Mouse (Mus musculus) kidney, postnatal 10 days (tissue): ENCODE measurements around the gene Ttll11.

Experiments used
- DNase-seq: peaks from one replicate; pipeline ENCODE4 v3.0.0; 2021; ENCODE audit warnings: mixed read lengths

Gene Ttll11

DNA sequence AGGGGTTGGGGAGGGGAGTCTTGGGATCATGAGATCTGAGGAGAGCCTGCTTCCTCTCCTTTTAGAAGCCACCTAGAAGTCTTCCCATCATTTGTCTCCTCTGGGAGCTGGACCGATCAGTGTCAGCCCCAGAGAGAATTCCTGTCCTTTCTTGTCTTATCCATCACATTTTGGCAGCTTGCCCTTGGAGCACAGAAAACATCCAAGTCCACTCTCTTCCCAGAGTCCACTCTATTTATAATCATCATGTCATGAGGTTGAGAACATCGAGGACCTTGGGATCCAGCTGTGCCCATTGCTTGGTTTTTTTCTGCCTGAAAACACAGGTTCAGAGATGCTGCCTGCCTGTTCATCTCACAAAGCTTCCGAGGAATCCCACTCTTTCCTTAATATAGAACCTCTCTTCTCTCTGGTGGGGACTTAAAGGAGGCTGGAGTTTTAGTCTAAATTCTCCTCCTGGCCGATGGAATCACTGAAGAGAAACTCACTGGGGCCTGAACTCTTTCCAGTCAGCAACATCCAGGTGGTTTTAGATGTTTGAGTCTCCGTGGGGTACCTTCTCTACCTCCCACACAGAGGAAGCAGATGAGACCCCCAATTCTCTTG is 163.6 kb downstream of the Ttll11 start:
- DNase-seq: peak; percentile 37

DNA sequence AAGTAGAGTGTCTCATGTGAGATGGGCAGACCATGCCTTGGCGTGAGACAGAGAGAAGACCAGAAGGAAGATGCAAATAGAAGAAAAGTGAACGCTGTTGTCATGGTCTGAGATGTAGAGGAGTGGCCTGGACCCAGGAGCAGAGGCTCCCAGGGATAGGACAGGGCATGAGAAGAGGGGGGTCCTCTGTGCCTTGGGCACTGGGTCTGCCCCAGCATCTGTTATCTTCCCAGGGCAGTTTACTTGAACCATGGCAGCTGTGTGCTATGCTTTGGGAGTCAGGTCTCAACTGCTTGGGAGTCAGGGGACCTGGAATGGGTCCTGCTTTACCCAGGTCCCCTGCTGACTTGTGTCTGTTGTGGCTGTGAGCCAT is 167.2 kb downstream of the Ttll11 start:
- DNase-seq: no peak

DNA sequence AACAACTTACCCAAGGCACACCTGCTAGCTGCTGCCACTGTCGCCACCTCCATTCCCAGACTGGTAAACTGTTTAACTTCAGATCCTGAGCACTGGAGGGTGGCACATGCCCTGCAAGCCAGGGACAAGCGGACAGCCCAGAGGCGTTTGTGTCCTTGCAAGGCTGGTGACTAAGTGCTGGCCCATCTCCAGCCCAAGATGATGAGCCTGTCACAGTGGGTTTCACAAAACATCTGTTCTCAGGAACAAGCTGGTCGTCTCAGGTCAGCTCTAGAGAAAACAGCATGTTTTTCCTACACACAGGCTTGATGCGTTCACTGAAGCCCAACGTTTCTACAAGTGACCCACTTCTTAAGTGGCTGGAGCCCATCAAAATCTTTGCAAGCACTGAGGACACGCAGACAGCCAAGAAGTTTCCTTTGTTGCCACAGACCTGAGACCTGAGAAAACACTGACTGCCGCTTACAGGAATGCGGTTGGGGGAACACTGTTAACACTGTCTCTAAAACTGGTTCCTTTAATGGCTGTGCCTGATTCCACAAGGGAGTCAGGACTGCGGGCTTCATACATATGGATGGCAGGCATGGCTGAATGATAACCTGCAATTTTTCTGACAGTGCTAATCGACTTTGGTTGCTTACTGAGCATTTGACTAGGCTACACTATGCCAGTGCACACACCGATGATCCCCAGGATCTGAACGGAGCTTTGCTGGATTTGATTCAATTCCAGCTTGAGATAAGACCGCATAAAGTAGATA is 167.7 kb downstream of the Ttll11 start:
- peak; percentile 40 for DNase-seq

GRCm38 (mm10) chr2:35810027-35810426 is 169.7 kb downstream of the Ttll11 start:
- no peak for DNase-seq

DNA sequence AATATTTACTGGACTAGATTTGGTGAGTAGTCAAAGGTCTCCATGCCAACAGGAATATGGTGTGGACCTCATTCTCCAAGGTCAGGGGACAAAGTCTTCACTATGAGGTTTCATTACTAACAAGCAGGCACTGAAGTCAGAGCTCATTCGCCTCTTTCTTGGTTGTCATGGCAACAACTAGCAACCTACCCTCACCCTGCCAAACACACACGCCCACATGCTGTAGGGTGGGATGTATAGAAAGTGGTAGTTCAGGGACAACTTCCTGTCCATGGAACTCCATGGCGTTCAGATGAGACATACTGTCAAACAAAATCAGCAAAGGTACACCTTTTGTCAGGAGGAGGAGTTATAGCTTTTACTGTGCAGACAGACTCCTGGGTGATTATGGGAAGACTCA is 170.6 kb downstream of the Ttll11 start:
- no peak for DNase-seq

- no peak for DNase-seq
Observed at GRCm38 (mm10) chr2:35805881-35806280, 173.8 kb downstream of the Ttll11 start.

DNA sequence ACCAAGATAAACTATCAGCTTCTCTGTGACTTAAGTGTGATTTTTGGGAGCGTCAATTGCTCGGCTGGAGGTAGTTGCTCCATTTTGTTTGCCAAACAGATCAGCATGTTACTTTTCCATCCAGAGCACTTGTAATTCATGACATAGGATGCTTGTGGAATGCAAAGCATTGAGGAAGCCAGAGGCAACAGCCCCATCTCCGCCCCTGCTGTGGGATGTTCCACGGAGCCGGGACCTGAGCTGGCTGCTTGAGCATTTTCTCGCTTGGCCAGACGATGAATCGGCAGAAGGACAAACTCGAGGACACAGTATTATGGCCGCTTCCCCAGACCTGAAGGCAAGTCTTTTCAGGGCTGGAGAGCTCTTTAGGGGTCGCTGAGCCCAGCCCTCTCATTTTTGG is 176.6 kb downstream of the Ttll11 start:
- no peak for DNase-seq

DNA sequence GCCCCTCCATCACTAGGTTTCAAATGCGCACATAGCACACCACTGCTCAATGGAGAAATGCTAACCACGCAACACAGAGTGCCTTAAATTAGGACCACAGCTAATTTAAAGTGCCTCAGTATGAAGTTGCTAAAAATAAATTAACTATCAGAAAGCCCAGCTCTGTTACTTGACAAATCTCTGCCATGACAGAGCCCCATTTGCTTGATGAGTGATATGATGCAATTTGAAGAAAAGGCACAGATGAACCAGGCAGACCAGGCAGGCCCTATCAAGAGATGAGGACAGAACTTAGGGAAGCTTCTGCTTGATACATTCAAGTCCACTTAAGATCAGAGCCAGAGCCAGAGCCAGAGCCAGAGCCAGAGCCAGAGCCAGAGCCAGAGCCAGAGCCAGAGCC is 178.0 kb downstream of the Ttll11 start:
- DNase-seq: no peak

DNA sequence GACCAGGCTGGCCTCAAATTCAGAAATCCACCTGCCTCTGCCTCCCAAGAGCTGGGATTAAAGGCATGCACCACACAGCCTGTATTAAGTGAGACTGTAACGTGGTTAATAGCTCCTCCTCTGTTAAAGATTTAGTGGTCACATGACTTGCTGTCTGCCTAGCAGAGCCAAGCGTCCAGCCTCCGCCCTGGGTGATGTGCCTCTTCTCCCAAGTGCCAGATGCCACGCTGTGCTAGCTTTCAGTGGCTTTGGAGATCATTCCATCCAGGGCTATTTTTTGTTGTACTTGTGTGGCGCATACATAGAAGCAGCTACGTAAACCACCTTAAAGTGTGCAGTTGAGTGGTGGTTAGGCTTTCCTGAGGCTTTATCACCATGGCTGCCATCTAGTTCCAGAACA is 180.6 kb downstream of the Ttll11 start:
- no peak for DNase-seq

GRCm38 (mm10) chr2:35797998-35798397 is 181.7 kb downstream of the Ttll11 start:
- no peak for DNase-seq

GRCm38 (mm10) chr2:35789362-35790326 is 190.1 kb downstream of the Ttll11 start:
- no peak for DNase-seq

DNA sequence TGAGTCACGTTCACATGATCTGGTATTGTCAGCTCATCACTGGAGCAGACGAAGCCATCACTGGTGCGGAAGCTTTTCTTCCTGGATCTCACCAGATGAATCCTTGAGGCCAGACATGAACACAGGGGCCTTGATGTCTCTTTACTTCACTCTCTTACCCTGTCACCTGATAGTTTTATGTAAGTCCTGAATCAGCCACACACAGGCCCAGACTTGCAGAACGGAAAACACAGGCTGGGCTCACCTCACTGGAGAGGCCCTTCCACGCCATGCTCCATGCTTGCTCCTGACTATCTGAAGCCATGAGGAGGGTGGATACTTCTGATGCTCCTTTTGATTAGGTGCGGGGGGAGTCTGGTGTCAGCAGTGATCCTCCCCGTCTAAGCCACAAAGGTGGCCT is 193.8 kb downstream of the Ttll11 start:
- no peak for DNase-seq

DNA sequence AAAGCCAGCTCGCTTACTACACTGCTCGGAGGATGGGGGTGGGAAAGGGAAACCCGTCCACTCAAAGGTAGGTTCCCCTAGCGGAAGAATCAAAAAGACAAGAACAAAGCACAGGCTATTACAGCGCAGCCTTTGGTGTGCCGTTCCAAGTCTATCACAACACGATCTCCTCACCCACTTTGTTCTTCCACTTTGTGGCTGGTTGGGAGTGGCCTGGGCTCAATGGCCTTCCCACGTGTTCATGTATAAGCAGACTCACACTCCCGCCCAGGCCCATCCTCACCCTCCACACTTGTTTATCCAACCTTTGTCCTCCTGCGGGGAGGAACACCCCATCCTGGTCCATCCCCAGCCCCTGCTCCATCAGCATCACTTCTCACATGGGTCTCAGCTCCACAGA is 196.3 kb downstream of the Ttll11 start:
- no peak for DNase-seq

DNA sequence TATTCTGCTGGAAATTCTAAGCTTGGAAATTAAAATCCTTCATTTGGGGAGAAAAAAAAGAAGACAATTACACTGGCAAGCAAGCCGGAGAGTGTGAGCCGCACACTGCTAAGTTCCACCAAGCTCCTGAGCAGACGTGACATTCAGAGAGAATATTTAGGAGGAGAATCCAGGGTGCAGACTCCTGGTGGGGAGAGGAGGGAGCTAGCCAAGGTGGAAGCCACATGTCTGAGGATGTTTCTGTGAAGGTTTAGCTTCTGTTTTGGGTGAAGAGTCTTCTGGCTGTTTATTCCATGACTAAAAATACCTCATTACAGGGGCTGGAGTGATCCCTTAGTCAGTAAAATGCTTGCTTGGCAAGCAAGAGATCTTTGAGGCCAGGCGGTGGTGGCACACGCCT is 200.4 kb downstream of the Ttll11 start:
- DNase-seq: no peak

GRCm38 (mm10) chr2:35776935-35777334 is 202.8 kb downstream of the Ttll11 start:
- DNase-seq: no peak

DNA sequence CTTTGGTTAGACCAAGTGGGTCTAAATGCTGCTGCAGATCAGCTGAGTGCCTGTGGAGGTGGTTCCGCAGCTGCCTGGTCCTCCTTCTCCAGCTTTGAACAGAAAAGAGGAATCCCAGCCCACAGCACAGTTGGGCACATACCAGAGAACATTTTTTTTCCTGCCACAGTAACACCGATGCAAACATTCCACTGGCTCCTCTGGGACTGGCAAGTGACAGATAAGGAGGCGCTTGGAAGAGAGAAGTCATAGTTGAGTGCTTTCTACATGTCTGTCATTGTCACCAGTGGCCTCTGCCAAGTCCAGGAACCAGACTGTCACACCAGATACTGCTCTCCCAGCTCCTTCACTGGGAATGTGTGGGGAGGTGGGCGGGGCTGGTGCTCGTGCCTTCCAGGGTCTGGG is 204.1 kb downstream of the Ttll11 start:
- DNase-seq: no peak

DNA sequence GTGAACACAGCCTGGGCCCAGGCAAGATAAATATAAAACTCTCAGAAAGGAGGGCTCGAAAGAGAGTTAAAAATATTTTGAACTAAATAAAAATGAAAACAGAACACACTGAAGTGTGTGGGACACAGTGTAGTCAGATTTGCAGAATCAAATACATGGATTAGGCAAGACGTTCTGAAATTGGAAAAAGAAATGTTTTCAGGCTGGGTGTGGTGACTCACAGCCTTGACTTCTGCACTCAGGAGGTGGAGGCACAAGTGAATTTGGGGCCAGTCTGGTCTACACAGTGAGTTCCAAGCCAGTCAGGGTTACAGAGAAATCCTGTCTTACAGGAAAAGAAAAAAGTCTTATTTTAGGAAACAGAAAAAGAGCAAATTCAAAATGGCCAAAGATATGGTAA is 209.2 kb downstream of the Ttll11 start:
- DNase-seq: no peak

DNA sequence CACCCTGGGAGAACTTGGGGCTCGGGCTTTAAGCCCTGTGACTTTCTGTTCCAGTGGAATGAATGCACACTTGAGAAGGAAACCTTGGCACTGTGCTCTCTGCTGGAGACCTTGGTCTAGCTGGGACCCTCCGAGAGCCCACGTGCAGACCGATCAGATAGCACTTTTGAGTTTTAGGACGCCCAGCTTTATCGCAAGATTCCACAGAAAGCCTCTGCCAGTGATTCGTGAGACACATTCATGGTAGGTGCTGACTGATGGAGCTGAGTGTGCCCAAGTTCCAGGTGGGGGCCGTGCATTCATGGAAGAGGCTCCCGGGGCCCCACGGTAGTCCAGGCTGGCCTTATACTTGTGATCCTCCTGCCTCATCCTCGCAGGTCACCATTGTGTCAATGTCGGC is 210.3 kb downstream of the Ttll11 start:
- DNase-seq: no peak

DNA sequence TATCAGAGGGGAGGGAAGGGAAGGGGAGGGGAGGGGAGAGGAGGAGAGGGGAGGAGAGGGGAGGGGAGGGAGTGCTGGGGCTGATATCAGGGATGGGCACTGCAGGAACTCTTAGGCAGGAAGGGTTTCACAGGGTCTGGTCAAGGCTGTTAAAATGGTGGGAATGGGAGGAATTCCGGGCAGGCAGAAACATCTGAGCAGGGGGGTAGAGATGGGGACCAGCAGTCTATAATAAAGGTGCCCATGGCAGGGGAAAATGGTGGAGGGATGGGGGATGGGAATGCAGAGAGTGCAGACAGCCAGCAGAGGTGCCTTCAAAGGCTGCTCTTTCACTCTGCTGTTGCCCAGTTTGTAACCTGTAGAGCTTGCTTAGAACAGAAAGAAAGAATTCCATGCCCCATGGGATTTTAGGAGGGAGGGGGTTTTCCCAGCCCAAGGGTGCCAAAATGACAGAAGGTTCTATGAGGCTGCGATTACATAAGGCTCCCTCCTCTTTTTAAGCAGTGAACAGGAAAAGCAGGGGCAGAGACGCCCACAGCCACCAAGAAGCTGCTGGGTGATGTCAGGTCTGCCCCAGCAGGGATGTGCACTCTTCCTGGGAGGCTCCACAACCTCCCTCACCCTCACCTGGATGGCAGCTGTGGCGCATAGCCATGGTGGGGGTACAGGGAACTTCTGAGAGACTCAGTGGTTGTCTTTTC is 211.0 kb downstream of the Ttll11 start:
- no peak for DNase-seq

- peak; percentile 24 for DNase-seq
Observed at GRCm38 (mm10) chr2:35767834-35768537, 211.7 kb downstream of the Ttll11 start.

DNA sequence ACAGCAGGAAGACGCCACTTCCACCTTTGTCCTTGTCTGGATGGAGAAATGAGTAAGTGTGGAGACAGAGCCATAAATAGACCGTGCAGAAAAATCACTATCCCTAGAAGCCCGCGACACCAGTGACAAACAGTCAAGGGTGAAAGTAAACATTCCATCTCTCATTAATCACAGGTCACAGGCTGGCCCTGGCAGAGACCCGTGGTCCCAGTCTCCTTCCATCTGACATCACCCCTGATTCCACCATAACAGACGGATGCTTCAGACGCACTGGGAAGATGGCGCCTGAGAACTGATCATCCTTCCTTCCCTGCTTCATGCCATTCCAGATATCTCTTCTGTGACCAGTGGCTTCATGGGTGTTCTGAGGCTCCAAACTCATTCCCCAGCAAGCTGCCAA is 215.4 kb downstream of the Ttll11 start:
- no peak for DNase-seq

DNA sequence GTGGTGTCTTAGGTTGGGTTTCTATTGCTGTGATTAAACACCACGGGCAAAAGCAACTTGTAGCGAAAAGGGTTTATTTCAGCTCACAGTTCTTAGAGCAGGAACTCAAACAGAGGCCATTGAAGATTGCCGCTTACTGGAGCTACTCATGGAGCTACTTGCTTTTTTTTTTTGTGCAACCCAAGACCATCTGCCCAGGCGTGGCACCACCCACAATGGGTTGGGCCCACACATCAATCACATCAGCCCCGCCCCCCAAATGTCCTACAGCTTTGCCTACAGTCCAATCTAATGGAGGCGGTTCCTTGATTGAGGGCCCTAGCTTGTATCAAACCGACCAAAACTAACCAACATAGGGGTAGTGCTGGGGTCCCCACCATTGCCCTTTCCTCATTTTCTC is 215.9 kb downstream of the Ttll11 start:
- no peak for DNase-seq
